Mouse (Mus musculus): ENCODE results near the gene Dok1. TPM values are rescaled to one million over a fixed set of nuclear protein-coding genes. Genes with fewer than 3 reads are reported as not detected.

Gene Dok1
- polyA plus RNA-seq, 1 experiment from 2014 or later = 8.3 TPM

- Histone ChIP-seq H3K4me3 (no peak overlapping the region), H3K4me2 (replicated peaks) (no peak overlapping the region), H3K27me3 (peaks cover 11% of the 10 kb centered on the region), H3K27ac (replicated peaks) (no peak overlapping the region), H3K4me1 (peaks cover 9% of the 10 kb centered on the region; the same call in 1 of the 2 replicates), H3K9me3 (no peaks in the 10 kb centered on the region), H3K36me3 (no peaks in the 10 kb centered on the region), H3K9ac (replicated peaks) (no peak overlapping the region)
- ATAC-seq (ENCODE audit: low FRiP score, low read depth) = no peak
- WGBS = 76% methylated on average over 7 of the region's 7 CpGs
These were observed 38.9 kb downstream of the Dok1 start for GRCm38 (mm10) chr6:82994372-82994771.

- peaks cover 9% of the 10 kb centered on the region; the same call in 1 of the 2 replicates for H3K4me1 ChIP-seq
- H3K9me3 ChIP-seq = no peaks in the 10 kb centered on the region
- no peak overlapping the region for H3K4me3 ChIP-seq
- no peak overlapping the region for H3K4me2 ChIP-seq (replicated peaks)
- no peak overlapping the region for H3K27ac ChIP-seq (replicated peaks)
- 54% methylated on average over 1 of the region's 1 CpGs for WGBS
- H3K27me3 ChIP-seq = peaks cover 11% of the 10 kb centered on the region
- no peaks in the 10 kb centered on the region for H3K36me3 ChIP-seq
- no peak for ATAC-seq (ENCODE audit: low FRiP score, low read depth)
- no peak overlapping the region for H3K9ac ChIP-seq (replicated peaks)
These were observed 39.6 kb downstream of the Dok1 start for GRCm38 (mm10) chr6:82993696-82994095.

GRCm38 (mm10) chr6:82987411-82987971 lies 45.8 kb downstream of the Dok1 start:
- H3K4me1 ChIP-seq = no peaks in the 10 kb centered on the region
- H3K9me3 ChIP-seq = no peaks in the 10 kb centered on the region
- no peak overlapping the region for H3K27ac ChIP-seq (replicated peaks)
- 66% methylated on average over 9 of the region's 9 CpGs for WGBS
- no peak for ATAC-seq (ENCODE audit: low FRiP score, low read depth)
- no peak overlapping the region for H3K9ac ChIP-seq (replicated peaks)
- H3K4me2 ChIP-seq (replicated peaks) = no peak overlapping the region
- no peak overlapping the region for H3K4me3 ChIP-seq
- no peaks in the 10 kb centered on the region for H3K27me3 ChIP-seq
- H3K36me3 ChIP-seq = no peaks in the 10 kb centered on the region

Small RNAs within 50 kb of the gene (microRNA-seq; reads per million reads assigned to microRNA genes)
- gene Mir7040 = not detected

Other genes starting within 250 kb of the Dok1 start
- 6.4 and 7.4 TPM in 2 replicates for gene Sema4f, start 93.7 kb downstream of the Dok1 start, polyA plus RNA-seq (2016; fragmentation: Nextera tagmentation; extraction: Ambion mirVana)
- 0.09 and 0.12 TPM in 2 replicates for gene M1ap, start 86.6 kb downstream of the Dok1 start, polyA plus RNA-seq (2016; fragmentation: Nextera tagmentation; extraction: Ambion mirVana)
- 11.0 and 14.7 TPM in 2 replicates for gene Loxl3, start 702 bp upstream of the Dok1 start, polyA plus RNA-seq (2016; fragmentation: Nextera tagmentation; extraction: Ambion mirVana)
- gene Aup1, start 21.1 kb upstream of the Dok1 start, polyA plus RNA-seq (2016; fragmentation: Nextera tagmentation; extraction: Ambion mirVana) = 150 and 159 TPM in 2 replicates
- gene Htra2, start 21.8 kb upstream of the Dok1 start, polyA plus RNA-seq (2016; fragmentation: Nextera tagmentation; extraction: Ambion mirVana) = 63.2 and 63.9 TPM in 2 replicates
- gene Dqx1, start 24.4 kb upstream of the Dok1 start, polyA plus RNA-seq (2016; fragmentation: Nextera tagmentation; extraction: Ambion mirVana) = 0.93 and 1.1 TPM in 2 replicates
- not detected in 2 replicates for gene Tlx2, start 36.8 kb upstream of the Dok1 start, polyA plus RNA-seq (2016; fragmentation: Nextera tagmentation; extraction: Ambion mirVana)
- 41.2 and 42.2 TPM in 2 replicates for gene Pcgf1, start 44.4 kb upstream of the Dok1 start, polyA plus RNA-seq (2016; fragmentation: Nextera tagmentation; extraction: Ambion mirVana)
- gene Lbx2, start 52.9 kb upstream of the Dok1 start, polyA plus RNA-seq (2016; fragmentation: Nextera tagmentation; extraction: Ambion mirVana) = 0.45 TPM in 1 of 2 replicates, not detected in the other
- gene Ccdc142, start 68.1 kb upstream of the Dok1 start, polyA plus RNA-seq (2016; fragmentation: Nextera tagmentation; extraction: Ambion mirVana) = 4.7 and 5.0 TPM in 2 replicates
- gene Gm42688, start 68.1 kb upstream of the Dok1 start, polyA plus RNA-seq (2016; fragmentation: Nextera tagmentation; extraction: Ambion mirVana) = 3.9 and 4.3 TPM in 2 replicates
- 122 and 129 TPM in 2 replicates for gene Mrpl53, start 75.6 kb upstream of the Dok1 start, polyA plus RNA-seq (2016; fragmentation: Nextera tagmentation; extraction: Ambion mirVana)
- 34.9 and 42.6 TPM in 2 replicates for gene Mogs, start 82.0 kb upstream of the Dok1 start, polyA plus RNA-seq (2016; fragmentation: Nextera tagmentation; extraction: Ambion mirVana)
- gene Wbp1, start 88.1 kb upstream of the Dok1 start, polyA plus RNA-seq (2016; fragmentation: Nextera tagmentation; extraction: Ambion mirVana) = 210 and 223 TPM in 2 replicates
- 18.4 and 19.4 TPM in 2 replicates for gene Ino80b, start 92.0 kb upstream of the Dok1 start, polyA plus RNA-seq (2016; fragmentation: Nextera tagmentation; extraction: Ambion mirVana)
- gene Rtkn, start 102.0 kb upstream of the Dok1 start, polyA plus RNA-seq (2016; fragmentation: Nextera tagmentation; extraction: Ambion mirVana) = 31.9 and 39.5 TPM in 2 replicates
- 11.2 and 13.3 TPM in 2 replicates for gene Wdr54, start 122.9 kb upstream of the Dok1 start, polyA plus RNA-seq (2016; fragmentation: Nextera tagmentation; extraction: Ambion mirVana)
- gene 1700003E16Rik, start 122.9 kb upstream of the Dok1 start, polyA plus RNA-seq (2016; fragmentation: Nextera tagmentation; extraction: Ambion mirVana) = 2.6 and 2.7 TPM in 2 replicates
- 148 and 156 TPM in 2 replicates for gene Dctn1, start 132.4 kb upstream of the Dok1 start, polyA plus RNA-seq (2016; fragmentation: Nextera tagmentation; extraction: Ambion mirVana)
- 0.52 and 0.62 TPM in 2 replicates for gene Slc4a5, start 186.4 kb upstream of the Dok1 start, polyA plus RNA-seq (2016; fragmentation: Nextera tagmentation; extraction: Ambion mirVana)